Mouse (Mus musculus) lung, postnatal 14 days (tissue): ENCODE measurements around the gene Fbln2.

ENCODE experiments used
- DNase-seq: peaks from one replicate; pipeline ENCODE4 v3.0.0; 2021

Gene Fbln2

GRCm38 (mm10) chr6:91231523-91231922, 19.3 kb downstream of the Fbln2 start:
- DNase-seq, result no peak

GRCm38 (mm10) chr6:91233011-91233410, 20.8 kb downstream of the Fbln2 start:
- DNase-seq, result no peak

GRCm38 (mm10) chr6:91233424-91234015, 21.3 kb downstream of the Fbln2 start:
- DNase-seq, result no peak

DNA sequence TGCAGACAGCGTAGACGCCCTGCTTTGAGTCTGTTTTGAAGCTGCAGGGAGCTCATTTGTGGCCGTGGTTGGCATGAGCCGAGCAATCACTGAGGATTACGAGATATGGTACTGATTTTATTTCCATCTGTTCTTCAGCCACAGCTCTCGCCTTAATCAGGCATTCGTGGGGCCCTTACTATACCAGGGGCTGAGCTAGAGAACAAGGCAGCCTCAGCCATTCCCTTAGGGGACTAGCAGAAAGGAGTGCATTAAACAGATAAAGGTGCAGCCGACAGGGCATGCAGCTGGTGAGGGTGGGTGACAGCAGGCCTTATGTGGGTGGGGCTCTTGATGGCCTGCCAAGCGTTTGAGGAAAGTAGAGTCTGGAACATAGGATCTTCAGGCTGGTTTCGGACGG, 23.8 kb downstream of the Fbln2 start:
- no peak for DNase-seq

GRCm38 (mm10) chr6:91236429-91236828, 24.2 kb downstream of the Fbln2 start:
- no peak for DNase-seq

- DNase-seq, result no peak
These were observed 25.0 kb downstream of the Fbln2 start for GRCm38 (mm10) chr6:91237273-91237672.

GRCm38 (mm10) chr6:91240537-91240936, 28.3 kb downstream of the Fbln2 start:
- DNase-seq, result peak; percentile 12

GRCm38 (mm10) chr6:91240964-91241363, 28.7 kb downstream of the Fbln2 start:
- DNase-seq, result no peak

GRCm38 (mm10) chr6:91243395-91243794, 31.1 kb downstream of the Fbln2 start:
- DNase-seq, result no peak

GRCm38 (mm10) chr6:91244331-91244730, 32.1 kb downstream of the Fbln2 start:
- DNase-seq, result no peak

DNA sequence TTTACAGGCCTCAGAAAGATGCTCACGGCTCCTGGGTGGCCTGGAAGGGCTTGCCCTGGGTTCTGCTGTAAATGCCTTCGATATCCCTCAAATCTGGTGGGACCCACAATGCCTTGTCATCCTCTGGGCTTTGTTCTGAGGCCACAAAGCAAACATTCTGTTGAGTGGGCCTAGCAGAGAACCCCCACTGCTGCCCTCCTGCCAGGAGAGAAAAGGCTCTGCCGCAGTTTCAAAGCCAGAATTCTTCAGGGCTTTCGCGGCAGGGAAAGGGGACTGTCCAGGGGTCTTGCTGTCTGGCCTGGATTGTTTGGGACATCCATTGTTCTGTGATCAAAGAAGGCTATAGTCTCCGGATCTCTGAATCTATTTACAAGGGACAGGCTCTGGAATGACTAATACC, 33.1 kb downstream of the Fbln2 start:
- DNase-seq, result no peak

GRCm38 (mm10) chr6:91247343-91247742, 35.1 kb downstream of the Fbln2 start:
- DNase-seq, result no peak

DNA sequence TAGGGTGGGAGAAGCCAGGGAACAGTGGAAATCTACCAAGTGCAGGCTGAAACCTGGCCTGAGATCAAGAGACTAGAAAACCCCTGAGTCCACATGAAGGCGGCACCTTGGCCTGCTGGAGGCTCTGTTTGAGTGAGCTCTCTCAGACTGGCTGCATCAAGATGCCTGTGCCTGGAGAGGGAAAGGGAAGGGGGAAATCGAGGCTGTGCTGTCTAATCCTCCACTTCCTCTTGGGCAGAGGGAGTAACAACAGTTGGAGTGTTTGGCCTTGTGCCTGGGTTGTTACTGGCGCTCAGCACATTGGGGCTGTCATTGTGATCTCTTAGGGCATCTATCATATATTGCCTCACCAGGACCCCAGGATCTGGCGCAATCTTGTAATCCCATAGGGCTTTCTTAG, 36.4 kb downstream of the Fbln2 start:
- DNase-seq, result peak; percentile 32

DNA sequence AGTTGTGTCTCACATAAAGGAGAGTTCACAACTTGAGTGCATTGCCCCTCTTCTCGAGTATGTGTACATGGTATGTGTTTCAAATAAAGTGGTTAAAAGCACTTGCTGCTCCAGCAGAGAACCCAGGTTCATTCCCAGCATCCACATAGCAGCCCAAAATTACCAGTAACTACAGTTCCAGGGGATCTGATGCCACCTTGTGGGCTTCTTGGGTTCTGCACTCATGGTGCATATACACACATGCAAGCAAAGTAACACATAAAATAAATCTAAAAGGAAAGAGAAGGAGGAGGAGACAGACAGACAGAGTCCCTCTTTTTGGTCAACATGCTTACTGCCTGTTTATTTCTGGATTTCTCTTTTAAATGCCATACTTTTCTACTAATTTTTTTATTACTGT, 37.5 kb downstream of the Fbln2 start:
- no peak for DNase-seq

- DNase-seq, result no peak
These were observed 47.3 kb downstream of the Fbln2 start for GRCm38 (mm10) chr6:91259440-91260120.

GRCm38 (mm10) chr6:91260347-91260986, 48.2 kb downstream of the Fbln2 start:
- DNase-seq, result no peak

GRCm38 (mm10) chr6:91260987-91261367, 48.7 kb downstream of the Fbln2 start:
- DNase-seq, result no peak

GRCm38 (mm10) chr6:91265616-91266015, 53.4 kb downstream of the Fbln2 start:
- DNase-seq, result no peak

GRCm38 (mm10) chr6:91266647-91267046, 54.4 kb downstream of the Fbln2 start:
- no peak for DNase-seq

DNA sequence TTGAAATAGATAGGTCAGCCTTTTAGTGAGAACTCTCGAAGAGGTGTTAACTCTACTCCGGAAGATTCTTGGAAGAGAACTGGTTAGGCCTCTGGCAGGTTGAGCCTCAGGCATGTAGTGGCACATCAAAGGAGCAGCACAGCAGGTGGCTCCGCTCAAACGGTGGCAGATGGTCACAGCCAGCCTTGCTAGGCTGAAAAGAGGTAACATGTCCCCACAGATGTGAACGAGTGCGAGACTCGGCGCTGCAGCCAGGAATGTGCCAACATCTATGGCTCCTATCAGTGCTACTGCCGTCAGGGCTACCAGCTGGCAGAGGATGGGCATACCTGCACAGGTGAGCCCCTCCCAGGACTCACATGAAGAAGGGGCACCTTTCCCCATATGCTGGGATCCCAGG, 56.1 kb downstream of the Fbln2 start:
- no peak for DNase-seq

- DNase-seq, result peak; percentile 69
These were observed 65.3 kb downstream of the Fbln2 start for GRCm38 (mm10) chr6:91277549-91277948.

DNA sequence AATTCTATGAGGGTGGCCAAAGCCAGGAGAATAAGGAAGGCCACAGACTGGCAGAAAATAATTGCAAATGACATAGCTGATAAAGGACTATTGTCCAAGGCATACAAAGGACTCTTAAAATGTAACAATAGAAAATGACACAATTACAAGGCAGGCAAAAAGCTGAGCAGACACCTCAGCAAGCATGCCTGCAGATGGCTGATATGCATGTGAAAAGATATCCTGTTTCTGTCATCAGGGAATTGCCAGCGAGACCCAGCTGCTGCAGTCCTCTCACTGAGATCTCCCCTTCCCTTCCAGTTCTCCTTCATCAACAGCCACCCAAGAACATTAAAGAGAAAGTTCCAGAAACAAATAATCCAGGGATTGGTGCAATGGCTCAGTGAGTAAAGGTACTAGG, 66.0 kb downstream of the Fbln2 start:
- DNase-seq, result no peak

DNA sequence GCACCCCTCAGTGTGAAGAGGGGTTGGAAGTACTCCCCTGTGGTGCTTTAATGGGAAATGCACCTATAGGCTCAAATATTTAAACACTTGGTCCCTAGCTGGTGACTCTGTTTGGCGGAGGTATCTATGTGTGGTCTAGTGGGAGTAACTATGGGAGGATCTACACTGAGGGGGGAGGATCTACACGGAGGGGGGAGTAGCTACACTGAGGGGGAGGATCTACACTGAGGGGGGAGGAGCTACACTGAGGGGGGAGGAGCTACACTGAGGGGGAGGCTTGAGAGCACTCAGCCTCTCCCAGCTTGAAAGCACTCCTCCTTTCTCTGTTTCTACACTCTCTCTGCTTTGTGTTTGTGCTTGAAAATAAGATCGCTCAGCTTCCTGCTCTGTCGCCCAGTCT, 67.2 kb downstream of the Fbln2 start:
- no peak for DNase-seq

DNA sequence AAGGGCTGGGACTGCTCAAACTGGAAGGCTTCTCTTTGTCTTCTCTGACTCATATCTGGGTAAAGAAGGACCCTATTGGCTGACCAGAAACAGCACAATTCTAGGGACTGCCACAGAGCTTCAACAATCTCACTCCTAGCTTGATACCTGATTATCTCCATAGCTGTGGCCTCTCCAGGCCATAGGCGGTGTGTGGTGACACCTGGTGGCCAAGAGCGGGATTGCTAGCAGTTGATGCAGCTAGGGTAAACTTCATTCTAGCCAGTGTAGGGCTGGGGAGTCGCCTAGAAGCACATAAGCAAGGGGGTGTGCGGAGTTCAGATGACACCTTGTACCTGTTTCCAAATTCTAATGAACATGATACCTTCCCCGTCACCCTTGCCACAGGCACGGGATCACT, 69.0 kb downstream of the Fbln2 start:
- DNase-seq, result peak; percentile 95

- DNase-seq, result no peak
These were observed 69.5 kb downstream of the Fbln2 start for GRCm38 (mm10) chr6:91281747-91282146.
